Mouse (Mus musculus): ENCODE measurements at regions not wholly inside any gene's neighbourhood (a gene's known extent, or its start where the extent isn't known, plus 50 kb on each side); places are given as distances from the start of the nearest gene placed in this dataset.

GRCm38 (mm10) chr2:64535351-64535851 is 437.6 kb upstream of the Fign start:
- no peak for TF ChIP-seq POLR2A (IDR thresholded peaks at IDR 0.05; ENCODE audit: extremely low read depth, insufficient read depth, low read length)
- TF ChIP-seq CTCF (IDR thresholded peaks at IDR 0.05; ENCODE audit: extremely low read depth, insufficient read depth, low read length) = no peak

Data from cortical plate, adult 2 months (tissue).